Mouse (Mus musculus) C2C12 (cell line): Measurements from ENCODE around the gene Cd300c2. TPM values are rescaled to one million over a fixed set of nuclear protein-coding genes. Genes with fewer than 3 reads are reported as not detected.
"Not testable (repeated sequence)": the region's sequence is repeated elsewhere in the genome, so short reads cannot be mapped to it uniquely, and the experiment has no call there.

Experiments
- H3K27me3 ChIP-seq: one replicate; pipeline ENCODE4 v1.6.1; 2011; ENCODE audit not compliant: control insufficient read depth, insufficient read depth, insufficient read length
- H3K36me3 ChIP-seq: one replicate; pipeline ENCODE4 v1.6.1; 2011; ENCODE audit not compliant: control insufficient read depth, insufficient read depth
- H3K4me3 ChIP-seq: one replicate; pipeline ENCODE4 v1.5.1; 2011; ENCODE audit warnings: mild to moderate bottlenecking, control low read depth; ENCODE audit not compliant: poor library complexity, insufficient read depth, severe bottlenecking
- H3K79me2 ChIP-seq: one replicate; pipeline ENCODE4 v1.6.1; 2011; ENCODE audit not compliant: control insufficient read depth, insufficient read depth
- H3K79me3 ChIP-seq: one replicate; pipeline ENCODE4 v1.6.1; 2011; ENCODE audit warnings: low read depth, control low read depth
- H3ac ChIP-seq: one replicate; pipeline ENCODE3; 2011; ENCODE audit warnings: low read depth; ENCODE audit not compliant: control insufficient read depth, insufficient read length
- CEBPB ChIP-seq: IDR thresholded peaks from one replicate; pipeline ENCODE4 v1.6.1; 2011; ENCODE audit warnings: low read depth, mild to moderate bottlenecking, control low read depth, moderate library complexity
- CTCF ChIP-seq: IDR thresholded peaks from one replicate; pipeline ENCODE4 v1.5.1; 2011; ENCODE audit not compliant: control insufficient read depth, insufficient read depth, insufficient read length
- FOSL1 ChIP-seq: IDR thresholded peaks from one replicate; pipeline ENCODE4 v1.8.0; 2011; ENCODE audit warnings: mild to moderate bottlenecking, low read length; ENCODE audit not compliant: poor library complexity, insufficient read depth, severe bottlenecking
- MAX ChIP-seq: IDR thresholded peaks from one replicate; pipeline ENCODE4 v1.6.1; 2011; ENCODE audit warnings: mild to moderate bottlenecking, control low read depth
- MYOD1 ChIP-seq: IDR thresholded peaks from one replicate; pipeline ENCODE4 v1.6.1; 2011; ENCODE audit warnings: low read depth; ENCODE audit not compliant: control insufficient read depth, insufficient read length
- MYOG ChIP-seq: IDR thresholded peaks from one replicate; pipeline ENCODE4 v1.6.1; 2011; ENCODE audit not compliant: control insufficient read depth, insufficient read length; ENCODE audit errors: extremely low read depth
- USF1 ChIP-seq: IDR thresholded peaks from one replicate; pipeline ENCODE4 v1.6.1; 2011; ENCODE audit warnings: low read depth, mild to moderate bottlenecking, control low read depth, moderate library complexity
- long read RNA-seq, 2 experiments: library from polyadenylated mRNA; unstranded; transcript quantifications; one replicate each; pipeline ENCODE4 v2.0.0; 2019 to 2020
- polyA plus RNA-seq: library from polyadenylated mRNA; unstranded; fragments of >200 nt; fragmentation: generic; extraction: Trizol; gene quantifications from one replicate; pipeline ENCODE4 v1.2.1, GENCODE M21; 2012; ENCODE audit warnings: missing spikeins

Cd300c2 gene
- not detected for polyA plus RNA-seq
- long read RNA-seq, experiment 1: 0 reads
- long read RNA-seq, experiment 2: 0 reads

- Histone ChIP-seq H3K27me3 (peaks cover 10% of the 10 kb centered on the region), H3ac (no peak within 1 kb of the TSS), H3K4me3 (no peak within 1 kb of the TSS), H3K79me2 (no peaks in the 10 kb centered on the region), H3K79me3 (no peaks in the 10 kb centered on the region), H3K36me3 (no peaks in the 10 kb centered on the region)
- TF ChIP-seq USF1: no peak
- TF ChIP-seq CEBPB: no peak
- no peak for TF ChIP-seq MYOD1
- no peak for TF ChIP-seq MYOG
- no peak for TF ChIP-seq CTCF
Observed at GRCm38 (mm10) chr11:115001474-115002040, at the start of gene Cd300c2. Gene Cd300c2, minus strand, starts transcription at chr11:115001880.

GRCm38 (mm10) chr11:115049282-115049895, 47.7 kb upstream of the Cd300c2 start:
- Histone ChIP-seq H3K27me3 (no peaks in the 10 kb centered on the region), H3K79me2 (no peaks in the 10 kb centered on the region), H3K36me3 (no peaks in the 10 kb centered on the region), H3K4me3 (no peak overlapping the region), H3K79me3 (no peaks in the 10 kb centered on the region), H3ac (no peak overlapping the region)
- TF ChIP-seq MAX (no peak), FOSL1 (no peak), CEBPB (no peak), MYOG (no peak), CTCF (no peak), USF1 (no peak), MYOD1 (no peak)

GRCm38 (mm10) chr11:115048259-115048658, 46.6 kb upstream of the Cd300c2 start, which contains the start of gene Cd300ld3:
Gene Cd300ld3, minus strand, starts transcription at chr11:115048409.
- H3K36me3 ChIP-seq: no peaks in the 10 kb centered on the region
- no peak within 1 kb of the TSS for H3K4me3 ChIP-seq
- no peak for TF ChIP-seq FOSL1
- no peak for TF ChIP-seq CEBPB
- no peak within 1 kb of the TSS for H3ac ChIP-seq
- no peaks in the 10 kb centered on the region for H3K79me3 ChIP-seq
- no peaks in the 10 kb centered on the region for H3K79me2 ChIP-seq
- H3K27me3 ChIP-seq: no peaks in the 10 kb centered on the region

GRCm38 (mm10) chr11:115037669-115038068, 36.0 kb upstream of the Cd300c2 start, which contains the start of gene Cd300ld5:
Gene Cd300ld5, minus strand, starts transcription at chr11:115037769.
- not testable (repeated sequence) for H3K79me2 ChIP-seq, H3K79me3 ChIP-seq, H3K36me3 ChIP-seq, H3ac ChIP-seq, H3K27me3 ChIP-seq, H3K4me3 ChIP-seq

- not testable (repeated sequence) for H3K4me3 ChIP-seq, H3K27me3 ChIP-seq, H3ac ChIP-seq, H3K79me2 ChIP-seq, H3K36me3 ChIP-seq, H3K79me3 ChIP-seq
Observed at GRCm38 (mm10) chr11:115026912-115027311, 25.2 kb upstream of the Cd300c2 start, which contains the start of gene Cd300ld4. Gene Cd300ld4, minus strand, starts transcription at chr11:115027012.

- not testable (repeated sequence) for H3K79me2 ChIP-seq
Observed at GRCm38 (mm10) chr11:115016093-115016492, 14.4 kb upstream of the Cd300c2 start, which contains the start of gene Cd300ld2. Gene Cd300ld2, minus strand, starts transcription at chr11:115016193.

GRCm38 (mm10) chr11:115004070-115004469, 2.4 kb upstream of the Cd300c2 start:
- H3K79me2 ChIP-seq: no peaks in the 10 kb centered on the region
- no peak for TF ChIP-seq CEBPB
- no peak overlapping the region for H3ac ChIP-seq
- no peaks in the 10 kb centered on the region for H3K36me3 ChIP-seq
- H3K4me3 ChIP-seq: no peak overlapping the region
- peaks cover 10% of the 10 kb centered on the region for H3K27me3 ChIP-seq
- H3K79me3 ChIP-seq: no peaks in the 10 kb centered on the region

More at GRCm38 (mm10) chr11:115016093-115016492, 14.4 kb upstream of the Cd300c2 start, which contains the start of gene Cd300ld2:
- not testable (repeated sequence) for H3K27me3 ChIP-seq, H3ac ChIP-seq, H3K36me3 ChIP-seq, H3K79me3 ChIP-seq, H3K4me3 ChIP-seq
